Mouse (Mus musculus) ovary, postnatal 36 days (tissue): ENCODE results near the gene Napsa.

Source experiments
- DNase-seq: peaks from one replicate; pipeline ENCODE4 v3.0.0; 2022; ENCODE audit warnings: low spot score, mixed read lengths

Napsa gene

DNA sequence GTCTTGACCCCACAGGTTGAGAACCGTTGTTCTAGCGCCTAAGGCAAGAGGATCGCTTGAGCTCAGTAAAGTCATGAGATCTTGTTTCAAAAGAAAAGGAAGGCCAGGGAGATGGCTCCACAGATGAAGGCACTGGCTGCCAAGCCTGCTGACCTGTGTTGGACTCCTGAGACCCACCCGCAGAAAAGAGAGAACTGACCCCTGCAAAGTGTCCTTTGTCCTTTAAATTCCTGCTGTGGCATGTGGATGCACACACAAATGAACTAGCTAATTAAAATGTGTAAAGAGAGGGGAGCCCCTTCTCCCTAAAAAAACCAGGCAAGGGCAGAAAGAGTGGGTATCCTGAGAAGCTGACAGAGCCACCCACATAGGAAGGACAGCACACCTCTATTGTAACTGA is 369 bp upstream of the Napsa start:
- no peak for DNase-seq

DNA sequence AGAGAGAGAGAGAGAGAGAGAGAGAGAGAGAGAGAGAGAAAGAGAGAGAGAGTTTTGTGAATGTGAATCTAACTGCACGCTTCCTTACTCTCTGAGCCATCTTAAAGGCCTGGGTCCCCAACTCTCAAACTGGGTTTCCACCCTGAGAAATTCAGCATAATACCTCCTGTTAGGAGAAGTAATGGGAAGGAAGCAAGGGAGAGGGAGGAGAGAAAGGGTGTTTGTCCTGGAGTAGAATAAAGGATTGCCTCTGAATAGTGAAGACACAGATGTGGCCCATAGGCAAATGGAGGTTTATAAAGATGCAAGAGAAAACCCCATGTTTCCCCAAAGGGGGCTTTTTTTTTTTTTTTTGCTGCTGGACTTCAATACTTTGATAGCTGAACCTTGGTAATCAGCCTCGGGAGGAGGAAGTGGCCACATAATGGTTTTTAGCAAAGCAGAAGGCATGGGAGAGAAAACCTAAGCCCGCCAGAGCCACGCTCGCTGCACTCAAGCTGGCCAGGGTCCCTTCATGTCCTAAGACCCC is 840 bp downstream of the Napsa start:
- no peak for DNase-seq

DNA sequence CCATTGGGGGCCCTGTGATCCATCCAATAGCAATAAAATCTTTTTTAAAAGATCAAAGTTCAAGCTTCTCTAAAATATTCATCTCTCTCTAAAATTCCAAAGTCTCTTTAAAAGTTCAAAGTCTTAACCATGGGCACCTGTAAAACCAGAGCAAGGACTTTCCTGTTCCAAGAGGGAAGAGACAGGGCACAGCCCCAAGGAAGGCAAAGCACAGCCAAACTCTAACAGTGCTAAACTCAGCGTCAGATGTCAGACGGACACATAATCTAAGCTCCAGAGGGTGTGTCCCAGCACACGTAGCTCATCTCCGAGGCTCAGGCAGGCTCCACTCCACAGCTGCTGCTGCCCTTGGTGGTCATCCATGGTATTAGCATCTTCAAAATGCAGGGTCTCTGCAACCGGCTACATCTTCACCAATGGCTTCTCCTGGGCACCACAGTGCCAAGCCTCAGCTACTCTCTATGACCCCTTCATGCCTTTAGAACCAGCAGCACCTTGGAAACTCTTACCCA is 4.2 kb downstream of the Napsa start:
- no peak for DNase-seq

DNA sequence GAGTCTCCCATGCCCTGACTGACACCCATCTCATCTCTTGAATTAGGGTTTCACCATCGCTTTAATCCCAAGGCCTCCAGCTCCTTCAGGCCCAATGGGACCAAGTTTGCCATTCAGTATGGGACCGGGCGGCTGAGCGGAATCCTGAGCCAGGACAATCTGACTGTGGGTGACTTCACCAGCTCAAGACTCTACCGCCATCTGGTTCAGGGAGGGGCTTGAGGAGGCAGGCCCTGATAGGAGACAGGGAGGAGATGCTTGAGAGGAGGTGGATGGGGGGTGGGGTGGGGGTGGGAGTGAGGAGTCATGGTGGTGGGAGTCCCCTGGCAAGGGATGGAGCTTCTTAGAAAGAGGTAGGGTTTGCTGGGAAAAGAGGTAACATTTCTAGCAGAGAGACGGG is 9.5 kb downstream of the Napsa start:
- no peak for DNase-seq

DNA sequence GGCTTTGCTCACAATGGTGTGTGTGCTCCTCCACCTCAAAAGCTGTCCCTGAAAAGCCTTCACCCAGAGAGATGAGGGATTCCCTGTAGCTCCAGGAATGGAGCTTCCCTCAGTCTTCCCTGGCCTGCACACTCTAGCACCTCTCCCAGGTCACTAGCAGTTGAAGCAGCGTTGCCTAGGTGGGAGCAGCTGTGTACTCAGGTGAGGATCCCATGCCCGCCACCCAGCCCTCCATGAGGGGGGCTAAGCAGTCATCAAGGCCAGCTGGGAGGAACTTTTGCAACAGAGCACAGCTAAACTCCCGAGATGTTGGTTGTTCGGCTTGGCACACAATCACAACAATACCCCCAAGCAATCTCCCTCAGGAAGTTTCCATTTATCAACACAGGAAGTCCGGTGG is 10.5 kb downstream of the Napsa start:
- DNase-seq: no peak

DNA sequence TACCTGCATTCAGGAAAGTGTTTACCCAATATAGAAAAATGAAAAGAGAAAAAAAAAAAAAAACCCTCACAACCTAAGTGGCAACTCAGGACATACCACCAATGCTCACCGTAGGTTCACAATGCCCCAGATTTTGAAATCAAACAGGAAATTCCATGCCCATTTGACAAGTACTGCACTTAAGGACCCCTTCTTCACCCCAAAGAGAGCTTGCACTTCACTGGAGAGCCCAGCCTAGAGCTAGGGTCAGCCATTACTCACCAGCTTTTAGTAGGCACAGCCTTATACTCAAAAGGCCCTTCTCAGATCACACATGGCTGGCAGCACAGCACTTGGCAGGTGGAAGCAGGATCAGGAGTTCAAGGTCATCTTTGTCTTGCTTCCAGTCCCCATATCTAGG is 11.0 kb downstream of the Napsa start:
- DNase-seq: no peak

DNA sequence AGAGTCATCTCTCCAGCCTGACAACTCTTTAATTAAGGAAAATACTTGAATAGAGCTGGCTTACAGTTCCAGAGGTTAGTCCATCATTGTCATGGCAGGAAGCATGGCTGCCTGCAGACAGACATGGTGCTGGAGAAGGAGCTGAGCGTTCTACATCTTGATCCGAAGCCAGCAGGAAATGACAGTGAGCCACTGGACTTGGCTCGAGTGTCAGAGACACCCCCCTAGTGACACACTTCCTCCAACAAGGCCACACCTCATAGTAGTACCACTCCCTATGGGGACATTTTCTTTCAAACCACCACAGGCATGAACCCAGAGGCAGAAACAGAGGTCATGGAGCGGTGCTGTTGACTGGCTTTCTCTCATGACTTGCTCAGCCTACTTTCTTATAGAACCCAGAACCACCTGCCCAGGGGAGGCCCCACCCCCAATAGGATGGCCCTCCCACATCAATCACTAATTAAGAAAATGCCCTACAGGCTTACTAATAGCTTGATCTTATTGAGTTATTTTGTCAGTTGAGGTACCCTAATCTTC is 12.2 kb downstream of the Napsa start:
- DNase-seq: no peak

DNA sequence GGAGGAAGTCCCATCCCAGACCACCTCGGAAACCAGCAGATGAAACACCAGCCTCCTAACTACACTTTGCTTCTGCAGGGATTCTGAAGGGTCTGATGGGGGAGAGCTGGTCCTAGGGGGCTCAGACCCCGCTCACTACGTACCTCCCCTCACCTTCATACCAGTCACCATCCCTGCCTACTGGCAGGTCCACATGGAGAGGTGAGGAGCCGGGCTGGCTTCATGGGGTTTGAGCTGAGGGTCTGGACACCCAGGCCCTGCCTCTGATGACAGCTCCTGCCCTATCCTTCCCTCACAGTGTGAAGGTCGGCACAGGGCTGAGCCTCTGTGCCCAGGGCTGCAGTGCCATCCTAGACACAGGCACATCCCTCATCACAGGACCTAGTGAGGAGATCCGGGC is 12.7 kb downstream of the Napsa start:
- no peak for DNase-seq

DNA sequence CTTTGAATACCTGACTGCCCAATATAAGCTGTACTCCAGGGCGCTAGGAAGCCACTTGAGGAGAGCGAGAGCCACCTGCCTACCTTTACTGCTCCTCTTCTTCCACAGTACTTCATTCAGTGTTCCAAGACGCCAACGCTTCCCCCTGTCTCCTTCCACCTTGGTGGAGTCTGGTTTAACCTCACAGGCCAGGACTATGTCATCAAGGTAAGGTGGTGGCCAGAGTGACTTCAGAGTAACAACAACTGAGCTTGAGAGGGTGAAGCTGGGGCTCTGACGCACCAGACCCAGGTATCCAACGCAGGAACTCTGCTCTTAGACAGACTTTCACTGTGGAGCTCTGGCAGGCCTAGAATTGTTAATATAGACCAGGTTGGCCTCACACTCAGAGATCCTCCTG is 13.4 kb downstream of the Napsa start:
- DNase-seq: no peak

DNA sequence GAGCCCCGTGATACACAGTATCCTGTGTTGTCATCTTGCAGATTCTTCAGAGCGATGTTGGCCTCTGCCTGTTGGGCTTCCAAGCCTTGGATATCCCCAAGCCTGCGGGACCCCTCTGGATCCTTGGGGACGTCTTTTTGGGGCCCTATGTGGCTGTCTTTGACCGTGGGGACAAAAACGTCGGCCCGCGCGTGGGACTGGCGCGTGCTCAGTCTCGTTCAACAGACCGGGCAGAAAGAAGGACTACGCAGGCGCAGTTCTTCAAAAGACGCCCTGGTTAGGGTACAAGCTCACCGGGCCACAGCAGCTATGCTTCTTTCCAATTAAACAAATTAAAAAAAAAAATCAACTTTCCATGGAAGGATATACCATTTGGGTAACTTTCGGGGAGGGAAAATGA is 14.3 kb downstream of the Napsa start:
- DNase-seq: no peak

DNA sequence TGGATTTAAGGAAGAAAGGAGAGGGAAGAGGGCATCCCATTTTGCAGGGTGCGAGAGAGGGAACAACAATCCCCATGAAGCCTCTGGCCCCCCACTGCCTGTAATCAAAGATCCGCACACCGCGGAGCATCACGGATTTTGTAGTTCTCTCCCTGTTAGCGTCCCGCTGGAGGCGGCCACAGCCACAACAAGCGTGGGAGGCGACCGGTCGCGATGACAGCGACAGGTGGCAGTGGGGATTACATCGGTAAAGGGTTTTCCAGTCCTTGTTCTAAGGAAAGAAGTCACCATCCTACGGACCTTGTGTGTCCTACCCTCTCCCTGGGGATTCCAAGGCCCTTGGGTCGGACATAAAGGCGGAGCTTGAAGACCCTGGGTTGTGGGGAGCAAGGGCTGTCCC is 14.8 kb downstream of the Napsa start:
- no peak for DNase-seq

DNA sequence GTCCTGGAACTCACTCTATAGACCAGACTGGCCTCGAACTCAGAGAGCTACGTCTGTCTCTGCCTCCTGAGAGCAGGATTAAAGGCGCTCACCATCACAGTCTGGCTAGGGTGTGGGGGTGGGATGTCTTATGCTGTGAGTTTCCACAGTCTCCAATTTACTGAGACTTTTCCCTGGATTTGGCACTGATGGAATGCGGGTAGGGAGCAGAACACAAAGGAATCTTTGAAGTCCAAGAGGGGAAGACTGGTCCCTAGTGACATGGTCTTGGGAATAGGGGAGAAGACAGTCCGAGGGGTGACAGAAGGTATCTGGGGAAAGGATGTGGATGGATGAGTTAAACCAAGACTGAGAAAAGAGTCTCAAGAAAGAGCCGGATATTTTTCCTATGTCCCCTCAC is 15.5 kb downstream of the Napsa start:
- DNase-seq: no peak

DNA sequence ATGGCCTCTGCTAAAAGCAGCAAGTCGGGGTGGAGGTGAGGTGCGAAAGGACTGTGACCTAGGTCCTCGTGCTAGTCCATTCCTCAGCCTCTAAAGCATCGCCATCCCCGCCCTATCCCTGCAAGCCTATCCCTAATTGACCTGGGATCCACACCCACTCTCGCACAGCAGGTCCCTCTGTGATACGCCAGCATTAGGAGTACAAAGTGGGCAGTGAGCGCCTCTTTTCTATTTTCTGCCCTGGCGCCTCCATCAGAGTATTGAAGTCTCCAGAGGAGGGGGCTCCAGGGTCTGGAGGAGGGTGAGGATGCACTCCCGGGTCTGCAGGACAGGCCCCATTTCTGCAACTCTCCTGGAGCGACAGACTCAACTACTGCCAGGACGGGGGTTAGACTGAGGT is 16.2 kb downstream of the Napsa start:
- DNase-seq: no peak

DNA sequence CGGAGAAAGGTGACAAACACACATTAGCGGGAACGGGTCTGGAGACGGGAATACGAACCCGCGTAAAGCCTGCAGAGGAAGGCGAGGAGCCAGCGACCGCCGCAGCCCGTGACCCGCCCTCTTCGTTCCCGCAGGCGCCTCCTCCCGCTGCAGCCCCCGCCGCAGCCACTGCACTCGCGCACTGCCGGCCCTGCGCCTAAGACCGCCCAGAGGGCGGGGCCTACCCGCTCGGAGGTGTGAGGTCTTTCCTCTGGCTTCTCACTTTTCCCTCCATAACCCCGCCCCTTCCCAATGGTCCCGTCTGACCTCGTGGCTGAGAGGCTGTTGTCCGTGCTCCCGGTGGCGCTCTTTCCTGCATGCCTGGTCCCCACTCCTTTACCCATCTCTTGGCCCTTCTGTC is 17.0 kb downstream of the Napsa start:
- DNase-seq: peak; percentile 70

DNA sequence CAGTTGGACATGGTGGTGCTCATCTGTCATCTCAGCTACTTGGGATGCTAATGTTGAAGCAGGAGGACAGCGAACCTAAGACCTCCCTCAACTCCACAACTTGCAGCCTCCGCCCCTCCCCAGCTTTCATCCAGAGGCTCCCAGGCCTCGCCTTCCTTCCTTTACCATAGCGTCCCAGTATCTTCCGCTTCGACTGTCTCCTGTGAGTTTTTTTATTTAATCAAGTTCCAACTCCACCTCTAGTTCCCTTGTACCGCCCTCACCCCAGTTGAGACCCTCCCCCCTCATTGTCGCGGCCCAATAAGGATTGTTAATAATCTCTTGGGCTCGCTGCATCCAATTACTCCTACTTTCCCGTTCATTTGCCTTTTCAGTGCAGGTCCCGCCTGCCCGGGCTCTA is 17.8 kb downstream of the Napsa start:
- no peak for DNase-seq

DNA sequence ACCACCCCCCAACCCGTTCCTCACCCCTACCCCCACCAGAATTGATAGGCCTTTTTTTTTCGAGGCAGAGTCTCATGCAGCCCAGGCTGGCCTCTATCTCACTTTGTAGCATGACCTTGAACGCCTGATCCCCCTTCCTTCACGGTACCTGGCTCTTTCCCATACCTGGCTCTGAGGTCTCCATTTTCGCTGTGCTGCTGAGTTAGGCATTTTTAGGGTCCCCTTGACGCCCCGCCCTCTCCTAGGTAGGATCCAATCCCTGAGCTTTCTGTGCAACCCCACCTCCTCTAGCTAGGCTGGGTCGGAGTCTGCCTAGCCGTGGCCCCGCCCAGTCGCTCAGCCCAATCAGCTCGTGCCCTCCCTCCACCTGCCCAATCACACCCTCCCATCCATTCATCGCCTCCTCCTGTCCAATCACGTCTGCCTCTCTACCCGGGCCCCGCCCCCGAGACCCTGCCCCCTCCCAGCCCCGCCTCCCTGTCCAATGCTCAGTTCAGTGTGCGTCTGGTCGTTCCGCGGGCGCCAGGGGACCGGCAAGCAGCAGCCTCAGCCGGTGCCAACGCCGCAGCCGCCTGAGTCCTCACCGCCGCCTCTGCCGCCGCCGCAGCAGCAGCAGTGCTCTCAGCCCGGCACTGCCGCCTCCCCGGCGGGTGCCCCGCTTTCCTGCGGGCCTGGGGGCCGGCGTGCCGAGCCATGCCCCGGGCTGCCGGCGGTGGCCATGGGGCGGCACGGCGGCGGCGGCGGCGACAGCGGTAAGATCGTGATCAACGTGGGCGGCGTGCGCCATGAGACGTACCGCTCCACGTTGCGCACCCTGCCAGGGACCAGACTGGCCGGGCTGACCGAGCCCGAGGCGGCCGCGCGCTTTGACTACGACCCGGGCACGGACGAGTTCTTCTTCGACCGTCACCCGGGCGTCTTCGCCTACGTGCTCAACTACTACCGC is 18.5 kb downstream of the Napsa start, which contains the start of gene Kcnc3:
Gene Kcnc3 (plus strand): TSS at position 263 of the 946 bp plus-strand sequence.
- peak; percentile 69 for DNase-seq

DNA sequence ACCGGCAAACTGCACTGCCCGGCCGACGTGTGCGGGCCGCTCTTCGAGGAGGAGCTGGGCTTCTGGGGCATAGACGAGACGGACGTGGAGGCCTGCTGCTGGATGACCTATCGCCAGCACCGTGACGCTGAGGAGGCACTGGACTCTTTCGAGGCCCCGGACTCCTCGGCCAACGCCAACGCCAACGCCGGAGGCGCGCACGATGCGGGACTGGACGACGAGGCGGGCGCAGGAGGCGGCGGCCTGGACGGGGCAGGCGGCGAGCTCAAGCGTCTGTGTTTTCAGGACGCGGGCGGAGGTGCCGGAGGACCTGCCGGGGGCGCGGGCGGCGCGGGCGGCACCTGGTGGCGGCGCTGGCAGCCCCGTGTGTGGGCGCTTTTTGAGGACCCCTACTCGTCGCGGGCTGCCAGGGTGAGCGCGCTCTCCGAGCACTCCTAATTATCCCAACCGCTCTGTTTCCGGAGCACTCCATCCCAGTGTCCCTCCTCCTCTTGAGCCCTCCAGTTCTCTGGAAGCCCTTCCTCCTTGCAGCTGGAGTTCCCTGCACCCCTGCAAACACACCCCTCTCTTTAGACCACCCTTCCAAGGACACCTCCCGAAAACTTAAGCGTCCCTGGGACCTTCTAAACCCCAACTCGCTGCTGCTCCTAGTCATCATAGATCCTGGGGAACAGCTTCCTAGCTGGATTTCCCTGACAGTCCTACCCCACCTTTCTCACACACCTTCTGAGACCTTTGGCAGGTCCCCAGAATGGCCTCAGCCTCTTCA is 19.4 kb downstream of the Napsa start:
- no peak for DNase-seq

DNA sequence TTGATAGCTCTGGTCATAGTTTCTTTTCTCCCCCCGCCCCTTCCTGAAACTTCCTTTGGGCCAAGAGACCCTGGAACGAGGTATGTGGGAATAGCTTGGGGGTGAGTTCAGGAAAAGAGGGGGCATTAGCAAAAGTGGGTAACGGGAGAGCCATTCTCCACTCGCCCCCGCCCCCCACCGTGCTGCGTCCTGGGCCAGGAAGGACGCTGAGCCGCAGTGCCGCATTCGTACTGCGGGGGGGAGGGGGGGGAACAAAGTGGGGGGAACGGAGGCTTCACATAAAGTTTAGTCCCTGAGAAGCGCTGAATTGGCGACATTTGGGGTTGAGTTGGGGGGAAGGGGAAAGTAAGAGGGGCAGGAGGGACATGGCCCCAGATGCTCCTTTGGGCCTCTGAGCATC is 20.9 kb downstream of the Napsa start:
- no peak for DNase-seq

DNA sequence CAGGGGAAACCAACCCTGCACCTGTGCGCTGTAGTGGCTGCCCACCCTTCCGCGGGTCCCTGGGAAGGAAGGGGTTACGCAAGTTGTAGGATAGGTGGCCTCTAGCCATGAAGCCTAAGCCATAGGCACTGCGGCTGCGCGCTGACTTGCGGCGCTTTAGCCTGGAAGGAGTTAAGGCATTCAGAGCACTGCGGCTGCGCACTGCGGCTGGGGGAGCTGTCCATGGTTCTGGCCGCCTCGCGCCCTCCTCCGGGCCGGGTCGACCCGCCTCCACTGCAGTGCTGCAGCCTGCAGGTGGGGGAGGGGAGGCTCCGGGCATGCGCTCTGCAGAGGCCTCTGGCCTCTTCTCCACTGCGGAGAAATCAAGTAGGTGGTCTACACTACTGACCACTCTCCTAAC is 21.6 kb downstream of the Napsa start:
- peak; percentile 85 for DNase-seq

DNA sequence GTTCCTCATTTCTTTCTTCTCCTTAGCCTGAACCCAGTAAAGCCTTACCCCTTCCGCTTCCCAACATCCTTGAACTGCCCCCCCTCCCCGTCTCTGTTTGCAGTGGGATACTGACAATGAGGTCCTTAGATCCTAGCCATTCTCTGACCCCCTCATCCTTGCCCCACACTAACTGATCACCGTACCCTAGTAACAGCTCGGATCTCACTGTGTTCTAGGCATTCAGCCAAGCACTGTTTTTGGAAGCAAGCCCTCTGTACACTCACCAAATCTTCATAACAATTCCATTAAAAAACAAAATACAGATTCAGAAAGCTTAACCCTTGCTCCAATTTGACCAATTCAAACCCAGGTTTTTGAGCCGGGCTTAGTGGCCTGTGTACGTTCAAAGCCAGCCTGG is 22.1 kb downstream of the Napsa start:
- DNase-seq: no peak

DNA sequence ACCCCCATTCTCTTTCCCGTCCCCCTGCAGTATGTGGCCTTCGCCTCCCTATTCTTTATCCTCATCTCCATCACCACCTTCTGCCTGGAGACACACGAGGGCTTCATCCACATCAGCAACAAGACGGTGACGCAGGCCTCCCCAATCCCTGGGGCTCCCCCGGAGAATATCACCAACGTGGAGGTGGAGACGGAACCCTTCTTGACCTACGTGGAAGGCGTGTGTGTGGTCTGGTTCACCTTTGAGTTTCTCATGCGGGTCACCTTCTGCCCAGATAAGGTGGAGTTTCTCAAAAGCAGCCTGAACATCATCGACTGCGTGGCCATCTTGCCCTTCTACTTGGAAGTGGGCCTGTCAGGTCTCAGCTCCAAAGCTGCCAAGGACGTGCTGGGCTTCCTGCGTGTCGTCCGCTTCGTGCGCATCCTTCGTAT is 23.0 kb downstream of the Napsa start:
- DNase-seq: no peak

DNA sequence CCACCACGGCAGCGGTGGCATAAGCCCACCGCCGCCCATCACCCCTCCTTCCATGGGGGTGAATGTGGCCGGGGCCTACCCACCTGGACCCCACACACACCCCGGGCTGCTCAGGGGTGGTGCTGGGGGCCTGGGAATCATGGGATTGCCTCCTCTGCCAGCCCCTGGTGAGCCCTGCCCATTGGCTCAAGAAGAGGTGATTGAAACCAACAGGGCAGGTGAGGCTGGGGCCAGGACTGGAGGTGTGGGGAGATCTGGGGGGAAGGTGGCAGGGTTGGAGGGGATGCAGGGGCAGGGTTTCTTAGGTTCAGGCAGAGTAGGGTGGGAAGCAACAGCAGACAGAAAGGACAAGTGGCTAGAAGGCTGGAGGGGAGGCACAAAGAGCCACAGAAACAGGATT is 23.9 kb downstream of the Napsa start:
- DNase-seq: no peak
